Mouse (Mus musculus) cerebellum, adult 2 months (tissue): ENCODE results near the gene Gm44790.

Source experiments
- CTCF ChIP-seq: fragments of 200-500 bp; IDR thresholded peaks from 2 replicates; pipeline ENCODE4 v1.5.1; 2011; ENCODE audit warnings: low read depth, mild to moderate bottlenecking, control low read depth, low read length, moderate library complexity, borderline replicate concordance; ENCODE audit not compliant: insufficient read depth
- POLR2A ChIP-seq: fragments of 200-500 bp; IDR thresholded peaks from 2 replicates; pipeline ENCODE4 v1.6.1; 2011; ENCODE audit warnings: low read length, control low read depth, borderline replicate concordance; ENCODE audit not compliant: insufficient read depth

DNA sequence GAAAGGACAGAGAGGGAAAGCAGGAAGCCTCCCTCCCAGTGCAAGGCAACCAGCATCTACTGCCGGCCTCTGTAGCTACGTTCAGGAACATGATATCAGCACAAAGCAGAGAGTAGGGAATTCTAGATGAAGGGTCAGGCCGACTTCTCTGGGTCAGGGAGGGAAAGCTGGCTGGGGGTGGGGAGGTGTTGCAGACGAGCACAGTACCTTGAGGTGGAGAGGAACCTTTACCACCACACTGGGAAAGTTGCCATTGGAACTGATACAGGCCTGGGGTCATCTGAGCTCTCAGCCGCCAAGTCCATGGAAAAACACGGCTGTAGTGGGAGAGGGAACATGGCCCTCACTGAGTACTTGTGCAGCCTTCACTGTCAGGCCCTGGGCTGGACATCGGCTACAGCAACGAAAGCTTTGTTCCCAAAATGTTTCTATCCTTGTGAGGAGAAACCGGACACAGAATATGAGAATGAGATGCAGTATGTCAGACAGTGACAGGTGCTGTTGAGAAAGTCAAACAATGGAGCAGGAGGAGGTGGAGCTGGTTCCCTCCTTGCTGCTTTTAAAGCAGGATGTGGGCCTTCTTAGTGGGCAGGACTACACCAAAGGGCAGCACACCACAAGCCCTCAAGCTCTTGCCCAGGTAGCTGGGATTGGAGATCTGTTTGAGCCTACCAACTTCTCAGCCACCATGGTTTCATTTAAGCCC lies 49.2 kb downstream of the Gm44790 start:
- no peak for TF ChIP-seq CTCF
- no peak for TF ChIP-seq POLR2A
